Mouse (Mus musculus): ENCODE data around the gene Rbm17. TPM values are rescaled to one million over a fixed set of nuclear protein-coding genes. Genes with fewer than 3 reads are reported as not detected.
A peak's percentile ranks its signal among the peaks of the same experiment; 100 is the strongest.
"Not testable (repeated sequence)": the region's sequence is repeated elsewhere in the genome, so short reads cannot be mapped to it uniquely, and the experiment has no call there.

Rbm17 gene
- polyA plus RNA-seq, 1 experiment from 2014 or later: 46.9 TPM

GRCm38 (mm10) chr2:11546091-11546490 is 57.9 kb downstream of the Rbm17 start:
- H3K4me1 ChIP-seq (ENCODE audit: insufficient read depth): peaks cover 16% of the 10 kb centered on the region
- WGBS (ENCODE audit: insufficient replicate concordance): 68% methylated on average over 8 of the region's 8 CpGs
- ATAC-seq (no peak), DNase-seq (no peak)
- H3K27ac ChIP-seq (ENCODE audit: low read depth): no peak overlapping the region
- TF ChIP-seq CTCF (IDR thresholded peaks at IDR 0.05; ENCODE audit: low read depth) (no peak), EP300 (IDR thresholded peaks at IDR 0.05; ENCODE audit: low read depth) (no peak)
- H3K9ac ChIP-seq (replicated peaks): no peak overlapping the region
- H3K36me3 ChIP-seq (replicated peaks; ENCODE audit: insufficient read depth, low read length): no peaks in the 10 kb centered on the region
- H3K9me3 ChIP-seq (ENCODE audit: low read length): no peaks in the 10 kb centered on the region
- H3K4me3 ChIP-seq (ENCODE audit: low read depth, low read length): no peak overlapping the region
- no peak overlapping the region for H3K4me2 ChIP-seq (ENCODE audit: low read depth, low read length)
- H3K27me3 ChIP-seq (ENCODE audit: insufficient read depth, low read length): no peaks in the 10 kb centered on the region

GRCm38 (mm10) chr2:11545380-11545779 is 58.6 kb downstream of the Rbm17 start:
- no peak overlapping the region for H3K27ac ChIP-seq (ENCODE audit: low read depth)
- no peak for DNase-seq
- H3K4me3 ChIP-seq (ENCODE audit: low read depth, low read length): no peak overlapping the region
- no peak overlapping the region for H3K4me2 ChIP-seq (ENCODE audit: low read depth, low read length)
- ATAC-seq: no peak
- TF ChIP-seq CTCF (IDR thresholded peaks at IDR 0.05; ENCODE audit: low read depth) (no peak), EP300 (IDR thresholded peaks at IDR 0.05; ENCODE audit: low read depth) (no peak)
- no peaks in the 10 kb centered on the region for H3K36me3 ChIP-seq (replicated peaks; ENCODE audit: insufficient read depth, low read length)
- H3K4me1 ChIP-seq (ENCODE audit: insufficient read depth): peaks cover 16% of the 10 kb centered on the region
- no peak overlapping the region for H3K9ac ChIP-seq (replicated peaks)
- 9% methylated on average over 1 of the region's 1 CpGs for WGBS (ENCODE audit: insufficient replicate concordance)
- no peaks in the 10 kb centered on the region for H3K9me3 ChIP-seq (ENCODE audit: low read length)
- no peaks in the 10 kb centered on the region for H3K27me3 ChIP-seq (ENCODE audit: insufficient read depth, low read length)

- peak overlapping the region; percentile 49 for H3K4me2 ChIP-seq (ENCODE audit: low read depth, low read length)
- H3K27ac ChIP-seq (ENCODE audit: low read depth): peak overlapping the region; percentile 71
- no peak for TF ChIP-seq EP300 (IDR thresholded peaks at IDR 0.05; ENCODE audit: low read depth)
- TF ChIP-seq CTCF (IDR thresholded peaks at IDR 0.05; ENCODE audit: low read depth): no peak
- no peak overlapping the region for H3K4me3 ChIP-seq (ENCODE audit: low read depth, low read length)
- ATAC-seq: no peak
- H3K36me3 ChIP-seq (replicated peaks; ENCODE audit: insufficient read depth, low read length): no peaks in the 10 kb centered on the region
- DNase-seq: no peak
- H3K9ac ChIP-seq (replicated peaks): no peak overlapping the region; the same call in 1 of the 2 replicates
- H3K9me3 ChIP-seq (ENCODE audit: low read length): no peaks in the 10 kb centered on the region
- 13% methylated on average over 5 of the region's 5 CpGs for WGBS (ENCODE audit: insufficient replicate concordance)
- peaks cover 10% of the 10 kb centered on the region for H3K4me1 ChIP-seq (ENCODE audit: insufficient read depth)
- H3K27me3 ChIP-seq (ENCODE audit: insufficient read depth, low read length): no peaks in the 10 kb centered on the region
These were observed 59.6 kb downstream of the Rbm17 start for GRCm38 (mm10) chr2:11544342-11544741.

GRCm38 (mm10) chr2:11543158-11543557 is 60.8 kb downstream of the Rbm17 start:
- Histone ChIP-seq H3K27me3 (ENCODE audit: insufficient read depth, low read length) (no peaks in the 10 kb centered on the region), H3K36me3 (replicated peaks; ENCODE audit: insufficient read depth, low read length) (0 out of 2 replicates have a peak, but pooled peaks cover 2% of the 10 kb centered on the region), H3K4me3 (ENCODE audit: low read depth, low read length) (no peak overlapping the region), H3K4me2 (ENCODE audit: low read depth, low read length) (no peak overlapping the region), H3K4me1 (ENCODE audit: insufficient read depth) (peaks cover 10% of the 10 kb centered on the region), H3K27ac (ENCODE audit: low read depth) (no peak overlapping the region), H3K9ac (replicated peaks) (no peak overlapping the region), H3K9me3 (ENCODE audit: low read length) (no peaks in the 10 kb centered on the region)
- WGBS (ENCODE audit: insufficient replicate concordance): 78% methylated on average over 7 of the region's 7 CpGs
- TF ChIP-seq EP300 (IDR thresholded peaks at IDR 0.05; ENCODE audit: low read depth) (no peak), CTCF (IDR thresholded peaks at IDR 0.05; ENCODE audit: low read depth) (no peak)
- no peak for DNase-seq
- no peak for ATAC-seq

DNA sequence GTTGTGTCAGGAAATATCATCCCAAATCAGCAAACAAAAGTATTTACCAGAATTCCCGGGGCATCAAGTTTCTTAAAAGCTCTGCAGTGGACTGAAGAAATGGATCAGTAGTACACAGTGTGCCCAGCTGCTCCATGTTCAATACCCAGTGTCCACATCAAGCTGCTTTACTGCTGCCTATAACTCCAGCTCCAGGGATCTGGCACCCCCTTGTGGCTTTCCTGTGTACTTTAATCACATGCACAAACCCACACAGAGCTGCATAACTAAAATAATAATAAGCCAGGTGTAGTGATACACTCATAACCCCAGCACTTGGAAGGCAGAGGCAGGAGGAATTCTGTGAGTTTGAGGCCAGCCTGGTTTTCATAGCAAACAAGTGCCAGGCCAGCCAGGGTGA is 61.3 kb downstream of the Rbm17 start:
- DNase-seq (peak; percentile 83), ATAC-seq (peak; percentile 68)
- Histone ChIP-seq H3K4me1 (ENCODE audit: insufficient read depth) (peaks cover 10% of the 10 kb centered on the region), H3K36me3 (replicated peaks; ENCODE audit: insufficient read depth, low read length) (0 out of 2 replicates have a peak, but pooled peaks cover 2% of the 10 kb centered on the region), H3K27ac (ENCODE audit: low read depth) (no peak overlapping the region), H3K9ac (replicated peaks) (no peak overlapping the region), H3K4me3 (ENCODE audit: low read depth, low read length) (no peak overlapping the region), H3K9me3 (ENCODE audit: low read length) (no peaks in the 10 kb centered on the region), H3K27me3 (ENCODE audit: insufficient read depth, low read length) (no peaks in the 10 kb centered on the region), H3K4me2 (ENCODE audit: low read depth, low read length) (no peak overlapping the region)
- TF ChIP-seq CTCF (IDR thresholded peaks at IDR 0.05; ENCODE audit: low read depth) (peak; percentile 86), EP300 (IDR thresholded peaks at IDR 0.05; ENCODE audit: low read depth) (no peak)
- WGBS (ENCODE audit: insufficient replicate concordance): 63% methylated on average over 1 of the region's 1 CpGs

GRCm38 (mm10) chr2:11542121-11542520 is 61.8 kb downstream of the Rbm17 start:
- Histone ChIP-seq H3K4me1 (ENCODE audit: insufficient read depth) (peaks cover 10% of the 10 kb centered on the region), H3K9me3 (ENCODE audit: low read length) (no peaks in the 10 kb centered on the region), H3K36me3 (replicated peaks; ENCODE audit: insufficient read depth, low read length) (0 out of 2 replicates have a peak, but pooled peaks cover 2% of the 10 kb centered on the region), H3K9ac (replicated peaks) (no peak overlapping the region), H3K27me3 (ENCODE audit: insufficient read depth, low read length) (no peaks in the 10 kb centered on the region), H3K4me3 (ENCODE audit: low read depth, low read length) (no peak overlapping the region), H3K27ac (ENCODE audit: low read depth) (no peak overlapping the region), H3K4me2 (ENCODE audit: low read depth, low read length) (no peak overlapping the region)
- TF ChIP-seq CTCF (IDR thresholded peaks at IDR 0.05; ENCODE audit: low read depth) (no peak), EP300 (IDR thresholded peaks at IDR 0.05; ENCODE audit: low read depth) (no peak)
- DNase-seq: no peak
- no peak for ATAC-seq
- WGBS (ENCODE audit: insufficient replicate concordance): 76% methylated on average over 1 of the region's 1 CpGs

DNA sequence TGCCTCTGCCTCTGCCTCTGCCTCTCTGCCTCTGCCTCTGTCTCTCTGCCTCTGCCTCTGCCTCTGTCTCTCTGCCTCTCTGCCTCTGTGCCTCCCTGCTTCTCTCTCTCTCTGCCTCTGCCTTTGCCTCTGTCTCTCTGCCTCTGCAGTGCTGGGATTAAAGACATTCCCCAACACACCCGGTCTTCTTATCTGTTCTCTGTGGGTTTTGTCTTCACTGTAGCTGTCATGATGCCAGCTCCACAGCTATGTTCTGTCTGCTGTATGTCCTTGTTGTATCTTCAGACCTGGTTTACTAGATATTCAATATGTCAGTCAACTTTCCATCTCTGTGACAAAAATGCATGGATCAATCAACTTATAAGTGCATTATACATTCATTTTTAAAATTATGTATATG is 62.4 kb downstream of the Rbm17 start:
- not testable (repeated sequence) for DNase-seq; H3K36me3 ChIP-seq (replicated peaks; ENCODE audit: insufficient read depth, low read length); ATAC-seq; H3K27ac ChIP-seq (ENCODE audit: low read depth); H3K4me3 ChIP-seq (ENCODE audit: low read depth, low read length); H3K9ac ChIP-seq (replicated peaks); H3K27me3 ChIP-seq (ENCODE audit: insufficient read depth, low read length); H3K4me2 ChIP-seq (ENCODE audit: low read depth, low read length); H3K9me3 ChIP-seq (ENCODE audit: low read length)
- H3K4me1 ChIP-seq (ENCODE audit: insufficient read depth): peaks cover 10% of the 10 kb centered on the region
- WGBS (ENCODE audit: insufficient replicate concordance): 57% methylated on average over 1 of the region's 1 CpGs
